8 mouse cellular contexts compared by ENCODE assay signal in genomic region chr11:75655621-75656545, GRCm38 (mm10). TPM values are rescaled to one million over a fixed set of nuclear protein-coding genes. Genes with fewer than 3 reads are reported as not detected.
DNase-seq lines count a peak whose midpoint lies in the region; ATAC-seq and TF ChIP-seq lines count a peak whose summit lies in the region.

No protein-coding gene starts in this region.

- intact Hi-C loops in heart, postnatal 14 days (cut with DNase I): loop anchor here (2.0 kb wide), 1 partner anchor 23 kb away; the partner anchor contains the start of gene Crk

- TF ChIP-seq CTCF in E14TG2a.4 (conservative IDR thresholded peaks at IDR 0.05; ENCODE audit: low read length): no peak

- H3K27ac ChIP-seq in forebrain, embryonic 13.5 days: no peak overlapping the region

- 0 out of 2 replicates have a peak, but pooled peaks cover 4% of the 10 kb centered on the region for H3K27me3 ChIP-seq in E14TG2a.4 (ENCODE audit: insufficient read depth, low read length)
- H3K27me3 ChIP-seq in forebrain, embryonic 13.5 days: peaks cover 46% of the 10 kb centered on the region

- peaks cover 40% of the 10 kb centered on the region for H3K36me3 ChIP-seq in E14TG2a.4 (ENCODE audit: insufficient read depth, low read length)
- 0 out of 2 replicates have a peak, but pooled peaks cover 5% of the 10 kb centered on the region for H3K36me3 ChIP-seq in forebrain, embryonic 13.5 days (ENCODE audit: poor library complexity, severe bottlenecking)

- H3K9me3 ChIP-seq in E14TG2a.4 (ENCODE audit: low read length): no peaks in the 10 kb centered on the region
- H3K9me3 ChIP-seq in forebrain, embryonic 13.5 days (replicated peaks): no peaks in the 10 kb centered on the region

- peaks cover 76% of the 10 kb centered on the region for H3K4me1 ChIP-seq in E14TG2a.4 (replicated peaks; ENCODE audit: low read depth, low read length)
- H3K4me1 ChIP-seq in forebrain, embryonic 13.5 days: peaks cover 49% of the 10 kb centered on the region

- peak; percentile 31; the same call in 1 of the 2 replicates for ATAC-seq in forebrain, embryonic 13.5 days

- peak overlapping the region; percentile 88 for H3K4me3 ChIP-seq in E14TG2a.4 (replicated peaks; ENCODE audit: low read length)
- H3K4me3 ChIP-seq in forebrain, embryonic 13.5 days: peak overlapping the region; percentile 64

- peak overlapping the region; percentile 72 for H3K9ac ChIP-seq in forebrain, embryonic 13.5 days

- peak overlapping the region; percentile 97 for H3K4me2 ChIP-seq in forebrain, embryonic 13.5 days

- 2% methylated on average over 78 of the region's 78 CpGs for WGBS in forebrain, embryonic 13.5 days

- DNase-seq in brain, adult 2 months (ENCODE audit: low read depth, low spot score): peak; percentile 70
- peak; percentile 83 to 84 for DNase-seq in heart, postnatal 14 days
- peak; percentile 76 to 86 for DNase-seq in kidney, postnatal 4 days
- DNase-seq in lung, postnatal 25 days (ENCODE audit: low spot score): peak; percentile 89
- peak; percentile 59 for DNase-seq in right cerebral cortex, adult 18-20 months
- peak; percentile 72 for DNase-seq in thymus, postnatal 4 days

RNA-seq across cellular contexts. Expression of gene Myo1c, which starts 5.6 kb away (rescaled TPM):
- polyA plus RNA-seq in forebrain, embryonic 13.5 days (2015; fragmentation: Nextera tagmentation; extraction: Ambion mirVana): 6.1 and 6.9 TPM in 2 replicates
- 100 to 1,000 TPM; 136 to 143 TPM for total RNA-seq in heart, postnatal 14 days (2021)

RNA-seq across cellular contexts. Expression of gene Crk, which starts 23.2 kb away (rescaled TPM):
- polyA plus RNA-seq in forebrain, embryonic 13.5 days (2015; fragmentation: Nextera tagmentation; extraction: Ambion mirVana): 124 and 133 TPM in 2 replicates
- 10 to 100 TPM; 91.1 to 94.4 TPM for total RNA-seq in heart, postnatal 14 days (2021)

RNA-seq across cellular contexts. Expression of gene Inpp5k, which starts 25.1 kb away (rescaled TPM):
- polyA plus RNA-seq in forebrain, embryonic 13.5 days (2015; fragmentation: Nextera tagmentation; extraction: Ambion mirVana): 32.7 and 33.8 TPM in 2 replicates
- total RNA-seq in heart, postnatal 14 days (2021): 10 to 100 TPM; 32.7 to 32.8 TPM
